Mouse (Mus musculus) naive thymus-derived CD4-positive, alpha-beta T cell, adult 2 months (primary cell): ENCODE measurements at regions not wholly inside any gene's neighbourhood (a gene's known extent, or its start where the extent isn't known, plus 50 kb on each side); places are given as distances from the start of the nearest gene placed in this dataset.
A peak's percentile ranks its signal among the peaks of the same experiment; 100 is the strongest.

Source experiments
- DNase-seq: peaks from one replicate; pipeline ENCODE4 v3.0.0-alpha.2; 2011; ENCODE audit warnings: low read depth

- no peak for DNase-seq
Measured at GRCm38 (mm10) chr5:96898120-96898672, 99.3 kb upstream of the Bmp2k start.

GRCm38 (mm10) chr5:96898695-96899094 lies 98.8 kb upstream of the Bmp2k start:
- DNase-seq = no peak

GRCm38 (mm10) chr5:96905572-96906271 lies 91.8 kb upstream of the Bmp2k start:
- peak; percentile 21 for DNase-seq

GRCm38 (mm10) chr5:96908371-96908770 lies 89.1 kb upstream of the Bmp2k start:
- DNase-seq = peak; percentile 62

GRCm38 (mm10) chr5:96909218-96909617 lies 88.3 kb upstream of the Bmp2k start:
- DNase-seq = no peak

GRCm38 (mm10) chr5:96911550-96912253 lies 85.8 kb upstream of the Bmp2k start:
- DNase-seq = peak; percentile 83

- DNase-seq = peak; percentile 63
Measured at GRCm38 (mm10) chr5:96912254-96912635, 85.2 kb upstream of the Bmp2k start.

- DNase-seq = peak; percentile 58
Measured at GRCm38 (mm10) chr5:96912781-96913180, 84.7 kb upstream of the Bmp2k start.

GRCm38 (mm10) chr5:96913711-96914110 lies 83.8 kb upstream of the Bmp2k start:
- peak; percentile 18 for DNase-seq

- peak; percentile 77 for DNase-seq
Measured at GRCm38 (mm10) chr5:96914696-96915404, 82.6 kb upstream of the Bmp2k start.

GRCm38 (mm10) chr5:96916897-96917296 lies 80.6 kb upstream of the Bmp2k start:
- DNase-seq = peak; percentile 86

- peak; percentile 61 for DNase-seq
Measured at GRCm38 (mm10) chr5:96917596-96918258, 79.8 kb upstream of the Bmp2k start.

- DNase-seq = peak; percentile 71
Measured at GRCm38 (mm10) chr5:96919149-96919548, 78.3 kb upstream of the Bmp2k start.

- DNase-seq = no peak
Measured at GRCm38 (mm10) chr5:96921037-96921436, 76.5 kb upstream of the Bmp2k start.

GRCm38 (mm10) chr5:96921511-96921910 lies 76.0 kb upstream of the Bmp2k start:
- DNase-seq = no peak

GRCm38 (mm10) chr5:96921973-96922715 lies 75.3 kb upstream of the Bmp2k start:
- DNase-seq = no peak

- no peak for DNase-seq
Measured at GRCm38 (mm10) chr5:96922716-96923076, 74.8 kb upstream of the Bmp2k start.

- DNase-seq = no peak
Measured at GRCm38 (mm10) chr5:96923526-96923925, 74.0 kb upstream of the Bmp2k start.

- no peak for DNase-seq
Measured at GRCm38 (mm10) chr5:96924736-96925429, 72.6 kb upstream of the Bmp2k start.

GRCm38 (mm10) chr5:96925943-96926342 lies 71.5 kb upstream of the Bmp2k start:
- DNase-seq = no peak

GRCm38 (mm10) chr5:96931091-96931490 lies 66.4 kb upstream of the Bmp2k start:
- DNase-seq = no peak
